Mouse (Mus musculus) cerebellum, adult (tissue): ENCODE results near the gene B3gat2.

ENCODE experiments used
- ATAC-seq: cut with Nextera tagmentation; 2 replicates; pipeline ENCODE4 v1.9.2; 2017; ENCODE audit warnings: mild to moderate bottlenecking, moderate library complexity, mixed read lengths; ENCODE audit not compliant: insufficient number of reproducible peaks, low FRiP score, low TSS enrichment

B3gat2 gene

DNA sequence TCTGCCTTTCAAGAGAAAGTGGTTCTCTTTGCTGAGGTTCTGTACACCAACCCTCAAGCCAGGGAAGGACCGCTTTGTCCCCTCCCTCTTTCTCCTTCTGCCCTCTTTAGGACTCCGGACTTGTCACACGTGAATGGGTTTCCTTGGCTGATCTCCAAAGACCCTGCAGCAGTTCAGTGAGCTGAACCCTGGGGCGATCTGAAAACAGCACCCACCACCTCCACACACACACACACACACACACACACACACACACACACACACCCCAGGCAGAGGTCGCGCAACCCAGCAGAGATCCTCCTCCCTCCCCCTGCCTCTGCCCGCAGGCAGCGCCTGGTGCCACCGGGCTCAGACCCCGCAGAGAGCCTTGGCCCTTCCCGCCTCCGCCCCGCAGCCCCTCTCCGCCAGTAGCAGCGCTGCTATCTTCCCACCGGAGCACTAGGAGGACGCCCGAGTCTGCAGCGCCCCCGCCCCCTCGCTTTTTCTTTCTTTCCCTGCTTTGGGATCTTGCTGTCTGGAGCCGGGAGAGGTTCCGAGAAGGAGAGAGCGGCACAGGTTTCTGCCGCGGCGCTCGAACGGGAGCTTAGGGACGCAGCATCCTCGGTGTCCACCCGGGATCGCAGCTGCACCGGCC is at the start of gene B3gat2:
TSS of gene B3gat2 (plus strand) at position 252 of the 634 bp plus-strand sequence.
- ATAC-seq = peak; percentile 23

DNA sequence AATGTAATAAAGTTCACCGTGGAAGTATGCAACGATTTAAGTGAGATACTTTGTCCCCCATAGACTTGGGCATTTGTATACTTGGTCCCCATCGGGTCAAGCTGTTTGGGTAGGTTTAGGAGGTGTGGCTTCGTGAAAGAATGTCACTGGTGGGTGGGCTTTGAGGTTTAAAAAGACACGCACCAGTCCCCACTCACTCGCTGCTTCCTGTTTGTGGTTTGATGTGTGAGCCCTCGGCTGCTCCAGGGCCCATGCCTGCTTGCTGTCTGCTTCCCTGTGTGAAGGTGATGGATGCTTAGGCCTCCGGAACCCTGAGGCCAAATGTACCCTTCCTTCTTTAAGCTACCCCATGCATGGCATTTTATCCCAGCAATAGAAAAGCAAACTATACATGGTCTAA is 41.2 kb upstream of the B3gat2 start:
- ATAC-seq = no peak

DNA sequence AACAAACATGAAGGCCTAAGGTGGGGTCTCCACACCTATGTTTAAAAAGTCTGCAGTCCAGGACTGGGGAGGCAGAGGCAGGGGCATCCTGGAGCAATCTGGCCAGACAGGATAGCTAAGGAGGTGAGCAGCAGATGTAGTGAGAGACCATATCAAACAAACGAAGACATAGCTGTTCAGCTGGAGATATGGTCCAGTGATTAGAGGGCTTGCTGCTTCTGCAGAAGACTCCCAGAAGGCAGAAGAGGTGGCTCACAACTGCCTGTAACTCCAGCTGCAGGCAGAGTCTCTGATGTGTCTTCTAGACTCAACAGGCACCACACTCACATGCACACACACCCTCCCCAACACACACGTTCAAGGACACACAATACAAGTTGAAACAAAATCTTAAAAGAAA is 40.5 kb upstream of the B3gat2 start:
- no peak for ATAC-seq

DNA sequence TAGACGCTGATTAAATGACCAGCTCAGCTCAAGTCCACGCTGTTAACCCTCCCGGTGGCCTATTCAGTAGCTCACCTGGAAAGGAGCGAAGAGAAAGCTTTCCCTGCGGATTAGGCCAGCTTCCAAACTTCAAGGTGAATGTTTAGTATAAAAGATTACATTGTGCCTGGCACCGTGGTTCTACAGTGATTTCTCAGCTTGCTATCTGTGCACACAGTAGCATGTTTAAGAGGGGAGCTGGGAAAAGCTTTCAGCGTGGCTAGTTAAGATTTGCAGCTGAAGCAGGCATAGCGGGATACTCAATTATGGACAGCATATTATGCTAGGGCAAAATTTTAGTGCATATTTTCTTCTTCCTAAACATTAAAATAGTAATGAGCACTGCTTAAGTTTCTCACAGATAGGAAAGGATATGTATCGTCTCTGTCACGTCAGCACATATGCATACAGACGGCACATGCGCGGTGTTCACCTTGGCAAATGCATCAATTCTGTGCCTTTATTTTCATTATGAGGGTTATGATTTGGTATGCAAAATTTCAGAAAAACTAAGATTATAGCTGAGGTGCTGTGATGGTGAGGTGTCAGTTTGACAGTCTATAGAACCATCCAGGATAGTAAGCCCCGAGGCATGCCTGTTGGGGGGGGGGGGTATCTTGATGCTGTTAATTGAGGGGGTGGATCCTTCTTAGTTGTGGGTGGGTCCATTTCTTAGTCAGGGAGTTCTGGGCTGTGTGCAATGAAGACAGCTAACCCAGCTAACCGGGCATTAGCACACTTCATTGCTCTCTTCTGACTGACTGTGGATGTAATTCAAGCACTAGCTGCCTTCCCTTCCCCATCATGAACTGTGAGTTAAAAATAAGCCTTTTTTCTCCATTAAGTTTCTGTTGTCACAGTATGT is 38.8 kb upstream of the B3gat2 start:
- ATAC-seq = no peak

DNA sequence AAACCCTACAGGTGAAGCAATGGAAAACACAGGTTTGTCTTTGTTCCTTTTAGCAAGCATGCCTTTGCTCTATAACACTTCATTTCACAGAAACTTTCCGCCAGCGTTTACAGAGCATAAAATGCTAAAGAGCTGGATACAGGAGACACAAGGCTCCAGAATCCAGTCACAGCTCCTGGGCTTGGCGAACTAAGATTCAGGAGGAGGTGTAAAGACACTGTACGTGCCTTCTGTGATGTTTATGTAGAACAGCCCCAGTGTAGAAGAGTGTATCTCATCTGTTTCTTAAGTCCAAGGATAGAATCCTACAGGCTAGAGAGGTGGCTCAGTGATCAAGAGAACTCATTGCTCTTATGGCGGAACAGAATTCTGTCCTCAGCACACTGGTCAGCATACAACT is 30.2 kb upstream of the B3gat2 start:
- no peak for ATAC-seq

DNA sequence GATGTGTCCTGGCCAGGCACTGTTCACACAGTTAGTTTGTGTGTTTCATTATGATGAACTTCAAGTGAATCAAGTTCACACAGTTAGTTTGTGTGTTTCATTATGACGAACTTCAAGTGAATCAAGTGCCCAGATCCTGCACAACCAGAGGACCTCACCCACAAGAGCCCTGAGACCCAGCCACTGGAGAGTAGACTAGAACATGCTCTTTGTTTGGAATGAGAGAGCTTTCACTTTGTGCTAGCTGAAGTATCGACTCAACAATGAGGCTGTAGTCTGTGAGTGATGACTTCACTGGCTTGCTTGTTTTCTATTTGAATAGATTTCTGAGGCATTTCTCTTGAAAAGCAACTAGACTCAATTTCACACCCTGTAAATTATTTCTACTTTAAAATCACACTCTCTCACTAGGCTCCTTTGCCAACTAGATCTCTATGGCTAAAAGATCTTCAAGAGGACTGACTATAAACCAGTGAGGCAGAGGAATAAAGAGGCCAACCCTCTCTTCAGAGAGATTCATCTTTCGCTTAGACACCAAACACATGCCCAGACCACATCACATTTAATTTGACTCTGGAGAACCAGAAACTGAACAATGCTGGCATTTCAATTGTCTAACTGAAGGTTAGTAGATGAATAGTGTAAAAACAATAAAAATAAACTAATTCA is 10.6 kb upstream of the B3gat2 start:
- no peak for ATAC-seq

DNA sequence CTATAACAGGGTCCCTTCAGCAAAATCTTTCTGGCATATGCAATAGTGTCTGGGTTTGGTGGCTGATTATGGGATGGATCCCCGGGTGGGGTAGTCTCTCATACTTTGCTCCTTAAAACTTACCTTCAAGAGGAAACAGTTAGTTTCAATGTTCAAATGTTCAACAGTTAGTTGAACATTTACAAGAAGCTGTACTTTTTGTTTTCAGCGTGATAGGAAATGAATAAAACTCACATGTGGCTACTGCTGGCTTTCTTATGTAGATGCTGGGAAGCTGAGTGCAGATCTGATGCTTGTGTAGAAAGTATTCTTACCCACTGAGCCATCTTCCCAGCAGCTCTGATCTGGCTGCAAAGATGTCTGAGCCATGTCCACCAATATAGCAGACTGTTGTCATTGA is 8.5 kb upstream of the B3gat2 start:
- no peak for ATAC-seq

DNA sequence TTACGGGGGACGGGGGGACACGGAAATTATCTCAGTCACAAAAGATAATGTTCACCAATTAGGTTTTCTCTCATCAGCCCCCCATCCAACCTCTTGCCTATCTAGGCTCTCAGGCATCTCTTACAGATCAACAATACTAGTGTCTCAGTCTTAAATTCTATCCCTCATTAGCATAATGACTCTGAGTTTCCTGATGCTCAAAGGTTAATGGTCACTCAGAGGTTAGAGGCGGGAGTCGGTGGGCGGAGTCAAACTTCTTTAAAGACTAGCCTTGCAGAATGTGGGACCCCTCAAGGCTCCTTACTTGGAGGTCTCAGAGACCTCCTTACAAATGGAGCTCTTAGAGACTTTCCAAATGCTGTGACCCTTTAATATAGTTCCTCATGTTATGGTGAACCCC is 8.0 kb upstream of the B3gat2 start:
- no peak for ATAC-seq

DNA sequence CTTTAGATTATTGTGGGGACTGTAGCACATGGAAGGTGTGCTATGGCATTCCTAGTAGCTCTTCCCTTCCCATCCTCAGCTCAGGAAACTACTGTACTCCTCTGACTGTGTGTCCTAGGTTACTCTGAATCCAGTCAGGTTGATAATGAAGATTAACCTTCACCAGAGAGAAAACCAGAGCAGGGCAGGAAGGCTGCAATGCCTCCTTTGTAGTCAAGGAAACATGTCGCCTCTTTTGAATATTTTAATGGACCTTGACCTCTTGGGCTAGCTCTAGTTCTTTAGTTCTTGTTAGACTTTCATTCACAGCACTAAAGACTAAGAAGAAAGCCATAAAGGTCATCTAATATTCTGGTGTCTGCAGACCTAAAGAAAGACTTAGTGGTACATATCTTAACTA is 7.2 kb upstream of the B3gat2 start:
- no peak for ATAC-seq

DNA sequence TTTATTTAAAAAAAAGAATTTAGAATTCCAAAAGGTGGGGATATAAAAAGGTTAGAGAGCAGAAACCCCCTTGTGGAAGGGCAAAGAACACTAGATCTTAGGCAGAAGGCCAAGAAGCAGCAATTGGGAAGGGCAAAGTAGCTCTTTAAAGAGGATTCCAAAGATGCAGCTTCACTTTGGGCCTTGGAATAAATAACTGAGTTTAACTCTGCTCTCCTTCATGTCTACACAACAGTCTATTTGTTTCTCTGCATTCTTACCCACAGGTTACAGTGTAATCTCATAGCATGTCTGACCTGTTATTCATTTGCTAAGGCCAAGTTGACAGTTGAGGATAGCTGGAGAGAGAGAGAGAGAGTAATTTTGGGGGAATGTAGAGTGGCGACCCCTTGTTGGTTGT is 6.6 kb upstream of the B3gat2 start:
- ATAC-seq = no peak

DNA sequence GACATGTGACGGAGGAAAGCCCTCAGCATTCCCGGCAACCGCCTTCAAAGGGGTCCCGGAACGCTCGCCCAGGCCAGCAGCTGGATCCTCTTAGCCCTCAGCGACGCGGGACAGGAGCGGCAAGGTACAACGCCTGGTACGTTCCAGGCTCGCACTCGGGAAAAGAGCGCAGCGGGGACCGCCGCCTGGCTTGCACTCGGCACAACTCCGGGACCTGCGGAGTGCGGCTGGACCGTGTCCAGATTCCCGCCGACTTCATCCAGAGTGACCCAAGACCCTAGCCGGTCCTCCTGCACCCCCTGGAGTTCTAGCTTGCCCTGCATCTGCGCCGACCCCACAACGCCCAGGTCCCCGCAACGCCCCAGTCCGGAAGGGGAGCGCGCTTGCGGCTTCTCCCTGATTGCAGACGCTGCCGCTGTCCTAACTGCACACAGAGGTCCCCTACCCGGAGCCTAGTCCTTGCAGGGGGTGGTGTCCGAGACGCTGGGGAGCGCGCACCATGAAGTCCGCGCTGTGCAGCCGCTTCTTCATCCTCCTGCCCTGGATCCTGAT is 659 bp downstream of the B3gat2 start:
- ATAC-seq = peak; percentile 5; the same call in 1 of the 2 replicates

DNA sequence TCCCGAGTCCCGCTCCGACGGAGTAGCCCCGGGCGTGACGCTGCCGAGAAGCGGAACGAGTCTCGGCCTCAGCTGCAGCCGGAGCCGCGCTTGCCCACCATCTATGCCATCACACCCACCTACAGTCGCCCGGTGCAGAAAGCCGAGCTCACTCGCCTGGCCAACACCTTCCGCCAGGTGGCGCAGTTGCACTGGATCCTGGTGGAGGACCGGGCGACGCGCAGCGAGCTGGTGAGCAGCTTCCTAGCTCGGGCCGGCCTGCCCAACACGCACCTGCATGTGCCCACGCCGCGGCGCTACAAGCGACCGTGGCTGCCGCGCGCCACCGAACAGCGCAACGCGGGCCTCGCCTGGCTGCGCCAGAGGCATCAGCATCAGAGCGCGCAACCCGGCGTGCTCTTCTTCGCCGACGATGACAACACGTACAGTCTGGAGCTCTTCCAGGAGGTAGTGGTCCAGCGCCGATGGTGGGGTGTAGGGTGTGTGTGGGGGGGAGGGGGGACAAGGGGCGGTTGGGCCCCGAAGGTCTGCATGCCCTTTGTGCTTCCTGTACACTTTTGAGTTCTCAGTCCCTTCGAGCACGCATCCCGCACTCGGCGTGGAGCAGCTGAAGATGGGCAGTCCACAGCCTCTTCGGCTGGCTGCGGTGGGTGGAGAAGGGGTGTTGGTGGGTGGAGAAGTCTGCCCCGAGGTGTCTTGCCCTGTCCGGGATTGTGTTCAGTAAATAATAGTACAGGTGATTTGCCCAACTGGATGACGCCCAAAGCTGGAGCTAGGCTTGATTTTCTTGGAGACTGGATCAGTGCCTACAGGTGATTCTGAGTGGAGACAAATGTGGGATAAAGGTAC is 1.5 kb downstream of the B3gat2 start:
- ATAC-seq = peak; percentile 90

DNA sequence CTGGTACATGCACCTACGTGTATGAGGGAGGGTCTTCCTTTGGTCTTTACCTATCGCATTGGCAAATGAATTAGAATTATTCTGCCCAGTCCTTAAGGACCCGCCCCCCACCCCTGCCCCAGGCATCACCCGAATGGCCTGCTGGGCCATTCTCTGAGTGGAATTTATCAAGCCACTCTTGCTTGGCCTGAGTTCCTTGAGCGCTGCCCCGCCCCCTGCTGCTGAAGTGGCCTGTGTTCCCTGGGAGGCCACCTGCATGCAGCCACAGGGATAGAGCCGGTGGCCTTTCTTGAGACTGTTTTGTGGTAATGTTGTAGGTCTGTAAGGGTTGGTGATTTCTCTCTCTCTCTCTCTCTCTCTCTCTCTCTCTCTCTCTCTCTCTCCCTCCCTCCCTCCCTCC is 2.2 kb downstream of the B3gat2 start:
- ATAC-seq = no peak

DNA sequence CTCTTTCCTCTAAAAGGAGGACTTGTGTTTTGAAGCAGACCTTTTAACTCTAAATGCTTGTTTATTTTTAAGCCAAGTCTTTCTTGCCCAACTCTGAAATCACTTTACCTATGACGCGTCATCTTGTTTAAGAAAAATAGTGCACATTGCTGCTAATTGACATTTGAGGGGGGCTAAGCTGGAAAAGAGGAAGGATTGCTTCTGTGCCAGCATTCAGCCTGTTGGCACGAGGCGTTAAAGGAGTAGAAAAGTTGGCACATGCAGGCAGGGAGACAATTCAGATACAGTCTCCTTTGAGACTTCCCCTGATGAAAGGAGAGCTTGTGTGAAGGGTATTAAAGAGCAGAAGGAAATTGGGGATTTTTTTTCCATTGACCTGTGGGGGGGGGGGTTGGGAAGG is 3.2 kb downstream of the B3gat2 start:
- ATAC-seq = no peak

DNA sequence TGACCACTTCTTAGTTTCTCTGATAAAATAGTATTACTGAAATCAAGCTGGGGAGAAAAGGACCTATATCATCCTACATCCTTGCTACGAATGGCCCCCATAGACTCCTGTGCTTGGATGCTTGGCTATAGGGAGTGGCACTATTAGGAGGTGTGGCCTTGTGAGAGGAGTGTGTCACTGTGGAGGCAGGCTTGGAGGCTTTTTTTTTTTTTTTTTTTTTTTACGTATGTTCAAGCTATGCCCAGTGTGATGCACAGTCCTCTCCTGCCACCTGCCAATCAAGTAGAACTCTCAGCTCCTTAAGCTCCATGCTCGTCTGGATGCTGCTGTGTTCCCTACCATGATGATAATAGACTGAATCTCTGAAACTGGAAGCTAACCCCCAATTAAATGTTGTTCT is 11.5 kb downstream of the B3gat2 start:
- no peak for ATAC-seq

DNA sequence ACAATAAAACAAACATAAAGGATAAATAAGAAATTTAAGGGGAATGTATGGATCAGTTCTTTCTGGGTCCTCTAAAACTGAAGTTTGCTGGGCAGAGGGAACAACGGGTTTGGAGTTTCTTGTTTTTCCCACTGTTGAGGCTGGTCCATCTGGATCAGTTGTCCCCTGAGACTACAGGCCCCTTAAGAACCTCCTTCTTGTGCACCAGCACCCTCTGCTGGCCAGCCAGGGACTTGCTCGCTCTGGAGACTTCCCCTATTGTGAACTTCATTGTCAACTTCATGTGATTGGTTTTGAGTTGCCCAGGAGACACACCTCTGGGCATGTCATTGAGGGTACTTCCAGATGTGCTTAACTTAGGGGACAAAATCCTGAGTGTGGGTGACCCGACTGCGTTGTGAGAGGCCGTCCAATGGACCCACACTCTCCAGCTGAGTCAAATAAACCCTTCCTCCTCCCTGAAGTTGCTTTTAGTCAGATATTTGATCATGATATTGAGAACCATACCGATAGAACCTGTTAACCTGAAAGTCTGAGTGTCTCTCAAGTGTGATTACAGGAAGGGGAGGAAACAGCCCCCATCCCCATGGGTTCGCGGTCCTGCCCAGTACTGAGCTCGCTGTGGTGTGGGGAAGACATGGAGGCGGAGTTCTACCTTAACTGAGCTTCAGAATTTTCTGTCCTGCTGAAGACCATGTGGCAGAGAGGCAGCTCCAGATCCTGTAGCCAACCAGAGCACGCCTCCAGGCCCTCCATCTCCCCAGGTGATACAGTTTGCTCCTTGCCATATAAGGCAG is 31.4 kb downstream of the B3gat2 start:
- peak; percentile 91 for ATAC-seq

DNA sequence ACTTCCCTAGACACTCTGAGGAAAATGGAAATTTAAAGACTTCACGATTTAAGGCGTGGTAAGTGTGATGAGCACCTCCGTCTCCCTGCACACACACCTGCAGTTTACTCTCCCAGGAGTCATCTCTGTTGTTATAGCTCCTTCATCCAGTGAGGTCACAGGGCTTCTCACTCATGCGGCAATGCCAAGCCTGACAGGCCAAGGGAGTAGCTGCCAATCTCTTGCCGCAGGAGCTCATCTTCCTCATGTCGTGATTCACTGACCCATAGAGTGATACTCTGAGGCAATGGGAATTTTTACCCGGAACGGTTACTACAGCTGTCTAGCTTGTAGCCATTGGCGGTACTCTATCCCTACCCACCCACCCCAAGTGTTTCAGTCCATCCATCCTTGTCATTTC is 36.8 kb downstream of the B3gat2 start:
- no peak for ATAC-seq

DNA sequence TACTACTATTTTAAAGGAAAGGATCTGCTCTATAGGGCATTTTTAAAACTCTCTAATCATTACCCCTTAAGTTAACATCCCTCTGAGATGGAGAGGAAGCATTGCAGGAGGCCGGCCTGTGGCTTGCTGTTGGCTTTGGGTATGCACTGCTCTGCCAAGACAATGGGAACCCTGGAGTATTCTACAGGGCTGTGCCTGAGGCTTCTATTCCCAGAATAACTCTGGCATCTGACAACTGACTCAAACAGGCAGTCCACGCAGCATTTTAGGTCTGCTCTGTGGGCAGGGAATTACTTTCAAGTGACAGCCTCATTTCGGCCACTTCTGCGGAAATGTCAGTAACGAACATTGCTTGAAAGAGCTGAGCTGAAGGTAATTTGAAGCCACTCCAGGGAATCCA is 60.1 kb downstream of the B3gat2 start:
- peak; percentile 98 for ATAC-seq
